Mouse (Mus musculus): ENCODE measurements around the gene Hist1h2ad. TPM values are rescaled to one million over a fixed set of nuclear protein-coding genes. Genes with fewer than 3 reads are reported as not detected.
A peak's percentile ranks its signal among the peaks of the same experiment; 100 is the strongest.
"Not testable (repeated sequence)": the region's sequence is repeated elsewhere in the genome, so short reads cannot be mapped to it uniquely, and the experiment has no call there.

The Hist1h2ad gene
- 2.0 and 2.6 TPM in 2 replicates for polyA plus RNA-seq (2015; fragmentation: Nextera tagmentation; extraction: Ambion mirVana)

- not testable (repeated sequence) for H3K9me3 ChIP-seq (ENCODE audit: low read length); H3K36me3 ChIP-seq (replicated peaks; ENCODE audit: insufficient read depth, low read length); H3K27me3 ChIP-seq (ENCODE audit: insufficient read depth, low read length)
- Histone ChIP-seq H3K4me3 (ENCODE audit: low read depth, low read length) (peak within 1 kb of the TSS; percentile 53), H3K9ac (replicated peaks) (peak within 1 kb of the TSS; percentile 82), H3K4me1 (ENCODE audit: insufficient read depth) (peaks cover 10% of the 10 kb centered on the region), H3K27ac (ENCODE audit: low read depth) (peak within 1 kb of the TSS; percentile 98), H3K4me2 (ENCODE audit: low read depth, low read length) (peak within 1 kb of the TSS; percentile 69)
- TF ChIP-seq EP300 (IDR thresholded peaks at IDR 0.05; ENCODE audit: low read depth) = peak; percentile 90
- peak; percentile 89 for DNase-seq
- WGBS (ENCODE audit: insufficient replicate concordance) = 0% methylated on average over 22 of the region's 42 CpGs
- peak; percentile 80 for ATAC-seq
Observed at GRCm38 (mm10) chr13:23573898-23574524, at the start of gene Hist1h2ad, which contains the start of gene Hist1h2bf. Gene Hist1h2ad, plus strand, starts transcription at chr13:23574381. Gene Hist1h2bf, minus strand, starts transcription at chr13:23574196.

GRCm38 (mm10) chr13:23524654-23525053, 49.5 kb upstream of the Hist1h2ad start:
- Histone ChIP-seq H3K4me1 (ENCODE audit: insufficient read depth) (peaks cover 9% of the 10 kb centered on the region), H3K27ac (ENCODE audit: low read depth) (no peak overlapping the region), H3K27me3 (ENCODE audit: insufficient read depth, low read length) (no peaks in the 10 kb centered on the region), H3K4me3 (ENCODE audit: low read depth, low read length) (no peak overlapping the region), H3K9ac (replicated peaks) (no peak overlapping the region), H3K9me3 (ENCODE audit: low read length) (no peaks in the 10 kb centered on the region), H3K36me3 (replicated peaks; ENCODE audit: insufficient read depth, low read length) (no peaks in the 10 kb centered on the region), H3K4me2 (ENCODE audit: low read depth, low read length) (no peak overlapping the region)
- peak; percentile 89 for DNase-seq
- ATAC-seq = peak; percentile 41
- WGBS (ENCODE audit: insufficient replicate concordance) = 13% methylated on average over 5 of the region's 5 CpGs
- TF ChIP-seq CTCF (IDR thresholded peaks at IDR 0.05; ENCODE audit: low read depth) (peak; percentile 95), EP300 (IDR thresholded peaks at IDR 0.05; ENCODE audit: low read depth) (no peak)

- Histone ChIP-seq H3K9me3 (ENCODE audit: low read length) (no peaks in the 10 kb centered on the region), H3K4me1 (ENCODE audit: insufficient read depth) (peaks cover 12% of the 10 kb centered on the region), H3K36me3 (replicated peaks; ENCODE audit: insufficient read depth, low read length) (no peaks in the 10 kb centered on the region), H3K4me3 (ENCODE audit: low read depth, low read length) (peak overlapping the region; percentile 44), H3K9ac (replicated peaks) (peak overlapping the region; percentile 12; the same call in 1 of the 2 replicates), H3K27ac (ENCODE audit: low read depth) (no peak overlapping the region), H3K4me2 (ENCODE audit: low read depth, low read length) (peak overlapping the region; percentile 73), H3K27me3 (ENCODE audit: insufficient read depth, low read length) (no peaks in the 10 kb centered on the region)
- no peak for TF ChIP-seq CTCF (IDR thresholded peaks at IDR 0.05; ENCODE audit: low read depth)
- no peak for TF ChIP-seq EP300 (IDR thresholded peaks at IDR 0.05; ENCODE audit: low read depth)
- no peak for ATAC-seq
- peak; percentile 25 for DNase-seq
- 3% methylated on average over 10 of the region's 10 CpGs for WGBS (ENCODE audit: insufficient replicate concordance)
Observed at GRCm38 (mm10) chr13:23525901-23526300, 48.3 kb upstream of the Hist1h2ad start.

GRCm38 (mm10) chr13:23526312-23526711, 47.9 kb upstream of the Hist1h2ad start:
- WGBS (ENCODE audit: insufficient replicate concordance) = under 1% methylated on average over 17 of the region's 17 CpGs
- Histone ChIP-seq H3K4me3 (ENCODE audit: low read depth, low read length) (peak overlapping the region; percentile 44), H3K9me3 (ENCODE audit: low read length) (no peaks in the 10 kb centered on the region), H3K27me3 (ENCODE audit: insufficient read depth, low read length) (no peaks in the 10 kb centered on the region), H3K27ac (ENCODE audit: low read depth) (no peak overlapping the region), H3K36me3 (replicated peaks; ENCODE audit: insufficient read depth, low read length) (no peaks in the 10 kb centered on the region), H3K4me2 (ENCODE audit: low read depth, low read length) (peak overlapping the region; percentile 73), H3K9ac (replicated peaks) (peak overlapping the region; percentile 42), H3K4me1 (ENCODE audit: insufficient read depth) (peaks cover 12% of the 10 kb centered on the region)
- ATAC-seq (no peak), DNase-seq (peak; percentile 91)
- 0 out of 2 replicates have a peak, but pooled peaks have one; percentile 16 for TF ChIP-seq EP300 (IDR thresholded peaks at IDR 0.05; ENCODE audit: low read depth)
- TF ChIP-seq CTCF (IDR thresholded peaks at IDR 0.05; ENCODE audit: low read depth) = no peak

- Histone ChIP-seq H3K4me2 (ENCODE audit: low read depth, low read length) (no peak overlapping the region), H3K27ac (ENCODE audit: low read depth) (no peak overlapping the region), H3K36me3 (replicated peaks; ENCODE audit: insufficient read depth, low read length) (no peaks in the 10 kb centered on the region), H3K9me3 (ENCODE audit: low read length) (no peaks in the 10 kb centered on the region), H3K4me3 (ENCODE audit: low read depth, low read length) (no peak overlapping the region), H3K4me1 (ENCODE audit: insufficient read depth) (peaks cover 21% of the 10 kb centered on the region), H3K27me3 (ENCODE audit: insufficient read depth, low read length) (no peaks in the 10 kb centered on the region), H3K9ac (replicated peaks) (no peak overlapping the region)
- 81% methylated on average over 5 of the region's 5 CpGs for WGBS (ENCODE audit: insufficient replicate concordance)
- DNase-seq (no peak), ATAC-seq (no peak)
- TF ChIP-seq EP300 (IDR thresholded peaks at IDR 0.05; ENCODE audit: low read depth) (no peak), CTCF (IDR thresholded peaks at IDR 0.05; ENCODE audit: low read depth) (no peak)
Observed at GRCm38 (mm10) chr13:23529005-23529404, 45.2 kb upstream of the Hist1h2ad start.

- WGBS (ENCODE audit: insufficient replicate concordance) = 28% methylated on average over 2 of the region's 2 CpGs
- H3K9ac ChIP-seq (replicated peaks) = peak overlapping the region; percentile 87
- no peak for DNase-seq
- no peaks in the 10 kb centered on the region for H3K36me3 ChIP-seq (replicated peaks; ENCODE audit: insufficient read depth, low read length)
- no peaks in the 10 kb centered on the region for H3K27me3 ChIP-seq (ENCODE audit: insufficient read depth, low read length)
- H3K4me2 ChIP-seq (ENCODE audit: low read depth, low read length) = peak overlapping the region; percentile 80
- H3K27ac ChIP-seq (ENCODE audit: low read depth) = peak overlapping the region; percentile 99; the same call in 1 of the 2 replicates
- peak overlapping the region; percentile 66 for H3K4me3 ChIP-seq (ENCODE audit: low read depth, low read length)
- TF ChIP-seq CTCF (IDR thresholded peaks at IDR 0.05; ENCODE audit: low read depth) (no peak), EP300 (IDR thresholded peaks at IDR 0.05; ENCODE audit: low read depth) (no peak)
- peaks cover 25% of the 10 kb centered on the region for H3K4me1 ChIP-seq (ENCODE audit: insufficient read depth)
- no peak for ATAC-seq
- H3K9me3 ChIP-seq (ENCODE audit: low read length) = no peaks in the 10 kb centered on the region
Observed at GRCm38 (mm10) chr13:23529480-23530165, 44.6 kb upstream of the Hist1h2ad start.
